Mouse (Mus musculus): ENCODE results near the gene Ackr4.

Gene Ackr4

GRCm38 (mm10) chr9:104106930-104107329 is 19.8 kb downstream of the Ackr4 start:
- DNase-seq (ENCODE audit: low read depth, low spot score), result no peak

DNA sequence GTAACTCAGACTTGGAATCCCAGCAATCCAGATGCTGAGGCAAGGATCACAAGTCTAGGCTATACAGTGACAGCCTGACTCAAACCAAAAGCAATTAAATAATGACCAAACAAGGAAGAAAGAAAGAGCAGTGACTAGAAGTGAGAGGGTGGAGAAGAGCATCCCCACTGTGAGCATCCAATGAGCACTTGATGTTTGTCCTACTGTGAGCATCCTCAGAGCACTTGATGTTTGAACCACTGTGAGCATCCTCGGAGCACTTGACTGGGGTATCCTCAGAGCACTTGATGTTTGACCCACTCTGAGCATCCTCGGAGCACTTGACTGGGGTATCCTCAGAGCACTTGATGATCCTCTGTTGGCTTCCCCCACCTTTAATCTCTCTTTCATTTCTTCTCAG is 21.7 kb downstream of the Ackr4 start:
- DNase-seq (ENCODE audit: low read depth, low spot score), result no peak

DNA sequence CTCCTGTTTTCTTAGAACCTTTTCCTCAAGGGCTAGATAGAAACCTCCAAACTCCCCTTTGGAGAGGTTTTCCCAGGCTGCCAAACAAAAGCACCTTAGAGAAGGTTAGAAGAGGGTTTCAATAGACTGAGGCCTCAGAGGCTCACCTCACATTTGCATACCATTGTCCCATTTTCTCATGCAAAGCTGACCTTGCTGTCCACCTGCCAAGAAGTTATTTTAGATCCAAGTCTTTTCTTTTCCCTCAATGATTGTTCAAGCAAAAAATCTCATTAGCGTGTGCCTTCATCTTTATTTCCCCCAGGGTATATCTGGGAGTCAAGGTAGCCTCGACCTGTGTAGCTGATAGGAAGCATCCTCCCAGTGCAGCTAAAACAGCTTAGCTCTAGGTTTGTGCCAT is 23.8 kb downstream of the Ackr4 start:
- DNase-seq (ENCODE audit: low read depth, low spot score), result no peak

DNA sequence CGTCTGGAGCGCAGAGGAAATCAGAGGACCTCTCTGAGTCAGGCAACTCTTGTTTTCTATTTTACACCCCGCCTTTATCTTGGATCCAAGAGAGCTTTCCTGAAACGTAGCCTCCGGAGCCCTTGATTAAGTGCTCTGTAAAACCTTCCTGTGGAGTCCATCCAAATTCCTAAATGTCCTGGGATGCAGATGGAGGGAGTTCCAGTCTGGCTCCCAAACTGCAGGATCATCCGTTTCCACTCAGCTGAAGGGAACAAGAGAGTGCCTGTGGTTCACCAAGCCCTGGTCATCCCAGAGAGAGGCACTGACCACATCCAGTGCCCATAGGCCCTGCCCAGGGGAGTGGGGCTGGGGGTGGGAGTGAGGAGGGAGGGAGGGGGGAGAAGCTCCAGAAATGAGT is 24.4 kb downstream of the Ackr4 start:
- DNase-seq (ENCODE audit: low read depth, low spot score), result no peak

DNA sequence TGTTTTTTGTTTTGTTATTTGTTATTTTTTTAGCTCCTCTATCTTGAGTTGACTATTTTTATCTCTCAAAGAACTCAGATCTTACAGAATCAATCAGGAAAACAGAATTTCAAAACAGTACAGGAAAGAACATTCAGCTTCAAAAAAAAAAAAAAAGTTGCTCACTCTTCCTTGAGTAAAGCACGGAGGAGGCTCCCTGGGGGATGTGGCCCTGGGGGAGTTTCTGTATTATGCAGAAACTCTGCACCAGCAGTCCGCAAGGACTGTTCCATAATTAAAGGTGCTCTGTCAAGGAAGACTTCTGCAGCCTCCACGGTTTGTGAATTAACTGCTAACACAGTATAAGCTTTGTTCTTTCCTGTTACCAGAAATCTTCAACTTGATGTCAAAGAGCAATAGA is 25.3 kb downstream of the Ackr4 start:
- DNase-seq (ENCODE audit: low read depth, low spot score), result no peak

GRCm38 (mm10) chr9:104100822-104101221 is 25.9 kb downstream of the Ackr4 start:
- no peak for DNase-seq (ENCODE audit: low read depth, low spot score)

DNA sequence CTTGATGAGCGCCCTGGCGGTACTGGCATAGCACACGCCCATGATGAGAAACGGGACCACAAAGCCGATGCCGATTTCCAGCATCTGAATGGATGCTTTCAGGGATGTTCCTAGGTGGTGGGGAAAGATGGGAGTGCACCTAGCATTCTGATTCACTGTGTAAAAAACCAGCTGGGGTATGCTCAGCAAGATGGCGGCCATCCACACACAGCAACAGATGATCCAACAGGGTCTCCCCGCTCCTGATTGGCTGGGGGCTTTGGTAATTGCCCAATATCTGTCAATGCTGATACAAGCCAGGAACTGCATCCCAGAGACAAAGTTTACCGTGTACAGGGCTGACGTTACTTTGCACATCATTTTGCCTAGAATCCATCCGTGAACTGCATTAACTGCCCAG is 27.7 kb downstream of the Ackr4 start:
- DNase-seq (ENCODE audit: low read depth, low spot score), result peak; percentile 61

DNA sequence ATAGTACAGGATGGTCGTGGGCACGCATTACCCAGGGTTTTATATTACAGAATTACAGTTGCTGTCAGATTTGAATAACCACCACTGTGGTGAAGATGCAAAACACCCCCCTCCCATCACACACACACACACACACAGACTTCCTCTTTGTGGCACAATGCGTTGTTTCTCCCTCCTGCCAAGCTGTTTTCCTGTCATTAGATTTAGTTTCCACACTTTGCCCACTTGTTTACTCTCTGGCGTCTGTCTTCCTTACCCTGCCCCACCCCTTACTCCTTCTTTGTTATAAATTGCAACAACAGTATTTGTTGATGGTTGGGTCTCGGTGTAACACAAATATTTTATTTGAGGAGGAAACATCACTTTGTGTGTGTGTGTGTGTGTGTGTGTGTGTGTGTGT is 28.5 kb downstream of the Ackr4 start:
- no peak for DNase-seq (ENCODE audit: low read depth, low spot score)

DNA sequence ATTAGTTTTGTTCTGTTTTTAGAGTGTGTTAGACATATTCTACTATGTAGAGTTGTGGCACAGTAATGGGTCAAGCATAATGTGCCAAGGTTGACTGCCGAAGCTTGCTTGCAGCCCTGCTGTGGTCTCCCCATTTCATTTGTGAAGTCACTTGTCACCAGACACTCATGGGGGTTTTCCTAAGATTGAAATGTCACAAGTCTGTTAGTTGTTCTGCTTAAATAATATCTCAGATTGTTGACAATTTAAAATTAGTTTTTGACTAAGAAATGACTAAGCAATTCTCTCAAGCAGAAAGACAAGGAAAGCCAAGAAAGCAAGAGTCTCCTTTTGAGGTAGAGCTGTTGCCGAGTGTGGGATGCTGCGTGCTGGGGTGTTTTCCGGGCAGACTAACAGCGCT is 33.8 kb downstream of the Ackr4 start:
- no peak for DNase-seq (ENCODE audit: low read depth, low spot score)

GRCm38 (mm10) chr9:104088555-104088954 is 38.2 kb downstream of the Ackr4 start:
- no peak for DNase-seq (ENCODE audit: low read depth, low spot score)

- DNase-seq (ENCODE audit: low read depth, low spot score), result no peak
Measured at GRCm38 (mm10) chr9:104085730-104086429, 40.9 kb downstream of the Ackr4 start.

GRCm38 (mm10) chr9:104080038-104080437 is 46.7 kb downstream of the Ackr4 start:
- no peak for DNase-seq (ENCODE audit: low read depth, low spot score)

GRCm38 (mm10) chr9:104079379-104079778 is 47.4 kb downstream of the Ackr4 start:
- DNase-seq (ENCODE audit: low read depth, low spot score), result peak; percentile 42

DNA sequence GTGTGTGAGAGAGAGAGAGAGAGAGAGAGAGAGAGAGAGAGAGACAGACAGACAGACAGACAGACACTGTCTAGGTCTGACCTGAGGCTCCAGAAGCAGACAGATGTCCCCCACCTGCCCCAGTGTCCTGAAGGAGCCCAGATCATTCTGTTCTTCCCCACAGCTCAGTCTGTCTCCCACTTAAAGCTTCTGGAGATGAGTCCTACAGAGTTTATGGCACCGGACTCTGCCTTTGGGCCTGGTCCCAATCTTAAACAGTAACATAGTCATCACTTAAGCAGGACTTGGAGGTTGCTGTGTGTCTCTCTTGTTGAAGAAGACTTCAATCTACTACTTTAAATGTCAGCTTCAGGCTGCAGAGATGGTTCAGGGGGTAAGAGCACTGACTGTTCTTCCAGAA is 48.0 kb downstream of the Ackr4 start:
- DNase-seq (ENCODE audit: low read depth, low spot score), result no peak

DNA sequence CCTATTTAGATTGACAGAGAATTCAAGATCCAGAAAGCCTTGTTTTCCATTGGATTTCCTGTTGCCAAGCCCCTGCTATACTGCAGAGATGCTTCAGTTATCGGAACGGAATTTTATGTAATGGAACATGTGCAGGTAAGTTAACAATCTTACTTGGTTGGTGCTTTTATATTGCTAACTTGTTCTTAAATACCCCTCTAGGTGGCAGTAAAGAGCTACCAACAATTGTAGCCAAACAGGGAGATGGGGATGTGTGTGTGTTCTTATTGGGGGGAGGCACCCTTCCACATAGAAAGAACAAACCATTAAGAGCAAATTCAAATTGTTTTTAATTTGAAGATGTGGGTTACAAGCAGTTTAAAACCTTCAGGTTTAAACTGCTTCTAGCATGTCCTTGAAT is 50.9 kb downstream of the Ackr4 start:
- no peak for DNase-seq (ENCODE audit: low read depth, low spot score)

GRCm38 (mm10) chr9:104070863-104071604 is 55.7 kb downstream of the Ackr4 start:
- DNase-seq (ENCODE audit: low read depth, low spot score), result no peak

DNA sequence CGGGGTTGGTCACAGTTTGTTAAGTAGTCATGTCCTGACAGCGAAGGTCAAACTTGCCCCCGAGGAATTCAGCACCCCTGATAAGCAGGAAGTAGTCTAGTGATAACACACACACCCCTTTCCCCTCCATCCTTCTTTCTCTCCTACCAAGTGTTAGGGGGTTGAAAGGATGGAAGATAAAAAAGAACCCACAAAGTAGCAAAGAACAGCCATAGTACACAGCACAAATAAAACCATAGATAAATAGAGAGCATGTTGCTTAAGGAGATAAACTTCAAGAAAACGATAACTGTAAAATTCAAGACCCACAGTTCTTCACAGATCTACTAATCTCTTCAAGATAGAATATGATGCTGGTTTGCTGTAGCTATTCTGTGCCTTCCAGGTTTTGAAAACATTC is 56.5 kb downstream of the Ackr4 start:
- DNase-seq (ENCODE audit: low read depth, low spot score), result no peak

GRCm38 (mm10) chr9:104064571-104064970 is 62.2 kb downstream of the Ackr4 start:
- DNase-seq (ENCODE audit: low read depth, low spot score), result no peak

DNA sequence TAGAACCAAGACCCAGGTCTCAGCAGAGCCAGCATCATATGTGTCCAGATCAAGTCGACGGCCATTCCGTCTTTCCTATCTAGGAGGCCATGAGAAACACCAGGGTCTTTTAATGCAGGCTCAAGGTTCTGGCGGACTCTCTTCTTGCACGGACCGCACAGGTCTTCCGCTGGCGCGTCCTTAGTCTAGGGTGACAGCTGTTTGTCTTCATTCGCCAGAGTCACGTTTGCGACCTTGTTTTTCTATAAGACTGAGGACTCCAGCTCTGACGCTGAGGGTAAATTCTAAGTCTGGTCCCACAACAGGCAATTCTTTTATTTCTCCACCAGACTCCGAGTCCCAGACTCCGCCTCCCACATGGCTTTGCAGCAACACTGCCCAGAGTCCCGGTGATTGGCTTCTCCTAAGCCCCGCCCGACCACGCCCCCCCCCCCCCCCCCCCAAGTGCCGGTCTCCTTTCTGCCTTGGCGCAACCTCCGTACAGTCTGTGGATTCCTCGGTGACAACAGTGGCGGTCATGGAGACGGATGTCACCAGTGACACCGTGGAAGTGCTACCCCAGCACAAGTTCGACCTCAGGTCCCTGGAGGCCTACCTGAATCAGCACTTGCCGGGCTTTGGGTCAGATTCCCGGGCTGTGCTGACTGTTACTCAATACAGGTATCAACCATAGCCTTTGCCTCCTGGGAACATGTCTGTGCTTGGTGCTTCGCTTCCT is 63.3 kb downstream of the Ackr4 start, which contains the start of gene Acad11:
TSS of gene Acad11 (plus strand) at position 134 of the 718 bp plus-strand sequence.
- peak; percentile 78 for DNase-seq (ENCODE audit: low read depth, low spot score)

DNA sequence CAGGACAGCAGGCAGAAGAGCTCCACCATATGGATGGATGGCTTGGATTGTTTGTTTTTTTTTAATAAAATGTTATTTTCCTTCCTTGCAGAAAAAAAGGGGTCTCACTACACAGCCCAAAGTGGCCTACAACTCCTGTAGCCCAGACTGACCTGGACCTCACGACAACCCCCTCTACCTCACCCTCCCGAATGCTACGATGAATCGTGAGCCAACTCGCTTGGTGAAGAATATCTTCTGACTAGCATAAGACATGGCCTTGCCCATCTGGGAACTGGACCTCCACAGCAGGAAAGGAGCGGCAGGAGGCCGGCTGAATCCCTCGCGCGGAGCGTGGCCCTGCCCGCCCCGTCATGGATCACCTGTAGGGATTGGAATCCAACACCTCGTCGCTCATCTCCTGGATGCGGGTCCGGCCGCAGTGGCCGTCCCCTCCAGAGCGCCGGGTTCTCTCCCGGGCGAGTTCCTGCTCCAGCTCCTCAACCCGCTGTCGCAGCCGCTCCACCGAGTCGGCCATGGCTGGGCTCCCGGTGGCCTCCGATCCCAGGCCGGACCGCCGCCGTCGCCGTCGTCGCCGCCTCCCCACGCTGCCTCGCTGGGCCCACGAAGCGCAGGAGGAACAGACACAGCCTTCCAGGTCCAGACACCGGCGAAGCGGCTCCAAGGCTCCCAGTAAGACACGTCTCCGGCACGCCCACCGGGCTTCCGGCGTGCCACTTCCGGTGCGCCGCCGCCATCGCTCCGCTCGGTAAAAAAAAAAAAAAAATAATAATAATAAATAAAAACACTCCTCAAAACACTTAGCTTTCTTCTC is 64.1 kb downstream of the Ackr4 start, which contains the start of gene Uba5:
TSS of gene Uba5 (minus strand) at position 705 of the 814 bp plus-strand sequence.
- peak; percentile 42 for DNase-seq (ENCODE audit: low read depth, low spot score)

- no peak for DNase-seq (ENCODE audit: low read depth, low spot score)
Measured at GRCm38 (mm10) chr9:104051028-104051427, 75.7 kb downstream of the Ackr4 start.

DNA sequence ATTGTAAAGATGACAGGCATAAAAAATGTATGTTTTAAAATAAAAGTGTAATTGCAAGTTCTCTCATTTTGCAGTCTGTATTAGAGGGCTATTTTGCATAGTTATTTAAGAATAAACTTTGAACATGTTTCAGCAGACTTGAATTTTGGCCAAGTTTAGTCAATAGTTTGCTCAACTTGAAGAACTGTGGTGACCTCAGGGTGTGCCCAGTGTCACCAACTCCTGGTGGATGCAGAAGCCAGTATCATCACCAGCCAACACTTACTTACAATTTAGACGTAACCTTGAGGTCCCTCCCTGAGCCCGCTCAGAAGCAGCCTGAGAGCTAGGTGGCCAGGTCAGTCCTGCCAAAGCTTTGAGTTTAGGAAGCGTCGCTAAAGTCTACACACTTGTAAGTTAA is 83.1 kb downstream of the Ackr4 start:
- DNase-seq (ENCODE audit: low read depth, low spot score), result no peak

All from WW6 (cell line).